Mouse (Mus musculus) kidney, postnatal 0 days (tissue): ENCODE data around the gene St8sia2. TPM values are rescaled to one million over a fixed set of nuclear protein-coding genes. Genes with fewer than 3 reads are reported as not detected.

Experiments
- ATAC-seq: fragments of 200-750 bp; cut with Nextera tagmentation; replicated peaks from 2 replicates; pipeline ENCODE4 v1.8.0; 2017; ENCODE audit warnings: low read depth, moderate number of reproducible peaks, moderate TSS enrichment, moderate library complexity; ENCODE audit not compliant: low FRiP score
- DNase-seq: peaks from one replicate; pipeline ENCODE4 v3.0.0-alpha.2; 2016; ENCODE audit warnings: low spot score
- H3K27ac ChIP-seq: fragments of 300-500 bp; sonication (generic); 2 replicates; pipeline ENCODE4 v1.5.1; 2014; ENCODE audit warnings: mild to moderate bottlenecking
- H3K27me3 ChIP-seq: fragments of 300-500 bp; sonication (generic); 2 replicates; pipeline ENCODE4 v1.6.1; 2014; ENCODE audit warnings: low read length, mixed read lengths; ENCODE audit not compliant: insufficient read depth
- H3K36me3 ChIP-seq: fragments of 300-500 bp; sonication (generic); 2 replicates; pipeline ENCODE4 v1.6.1; 2014; ENCODE audit warnings: low read length, mixed read lengths; ENCODE audit not compliant: insufficient read depth
- H3K4me1 ChIP-seq: fragments of 300-500 bp; sonication (generic); replicated peaks from 2 replicates; pipeline ENCODE4 v1.6.1; 2014; ENCODE audit warnings: antibody characterized with exemption, low read length, mixed read lengths; ENCODE audit not compliant: insufficient read depth
- H3K4me2 ChIP-seq: fragments of 300-500 bp; sonication (generic); 2 replicates; pipeline ENCODE4 v1.6.1; 2014; ENCODE audit warnings: mild to moderate bottlenecking, low read length, moderate library complexity, mixed read lengths
- H3K4me3 ChIP-seq: fragments of 300-500 bp; sonication (generic); replicated peaks from 2 replicates; pipeline ENCODE4 v1.5.1; 2014; ENCODE audit warnings: low read depth, low read length
- H3K9ac ChIP-seq: fragments of 300-500 bp; sonication (generic); 2 replicates; pipeline ENCODE4 v1.6.1; 2014; ENCODE audit warnings: low read depth, low read length
- H3K9me3 ChIP-seq: fragments of 300-500 bp; sonication (generic); replicated peaks from 2 replicates; pipeline ENCODE4 v1.6.1; 2016; ENCODE audit warnings: low read length, inconsistent platforms, mixed read lengths
- CTCF ChIP-seq: IDR thresholded peaks from 2 replicates; pipeline ENCODE4 v1.5.1; 2016; ENCODE audit warnings: antibody characterized with exemption, low read depth, mild to moderate bottlenecking, moderate library complexity
- WGBS: fragments of 180-500 bp; shearing (Covaris S2); extraction: QIAGEN DNeasy Blood & Tissue Kit; methylation state at CpG from one replicate; pipeline ENCODE4 v1.1.7; 2014; 5-methylcytosine and 5-hydroxymethylcytosine counted together
- polyA plus RNA-seq: library from polyadenylated mRNA; unstranded; fragments of >200 nt; fragmentation: Nextera tagmentation; extraction: Ambion mirVana; gene quantifications from 2 replicates; pipeline ENCODE4 v1.2.1, GENCODE M21; 2015

The St8sia2 gene
- polyA plus RNA-seq, 1 experiment from 2014 or later = 5.1 TPM

DNA sequence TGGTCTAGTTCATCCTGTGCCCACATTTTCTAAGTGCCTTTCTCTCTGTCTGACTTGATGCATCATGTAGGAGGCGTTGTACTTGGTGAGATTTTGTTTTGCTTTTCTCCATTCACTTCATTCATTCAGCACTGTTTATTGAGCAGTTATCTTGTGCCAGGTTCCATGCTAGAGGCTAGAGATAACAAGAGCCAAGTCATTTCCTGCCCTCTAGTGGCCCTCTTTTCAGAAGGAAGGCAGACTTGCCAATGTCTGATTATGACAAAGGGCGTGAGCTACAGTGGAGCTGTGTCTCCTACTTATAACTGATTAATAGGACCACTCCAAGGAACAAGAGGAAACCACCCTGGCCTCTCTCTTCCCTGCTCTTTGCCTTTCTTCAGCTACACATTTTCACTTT lies 3.1 kb upstream of the St8sia2 start:
- ATAC-seq (no peak), DNase-seq (no peak)
- H3K4me1 ChIP-seq = peaks cover 7% of the 10 kb centered on the region
- H3K27ac ChIP-seq = no peak overlapping the region
- H3K9ac ChIP-seq = no peak overlapping the region
- no peak overlapping the region for H3K4me3 ChIP-seq
- 88% methylated on average over 2 of the region's 2 CpGs for WGBS
- 0 out of 2 replicates have a peak, but pooled peaks cover 4% of the 10 kb centered on the region for H3K27me3 ChIP-seq
- H3K36me3 ChIP-seq = no peaks in the 10 kb centered on the region
- H3K9me3 ChIP-seq = no peaks in the 10 kb centered on the region
- no peak overlapping the region for H3K4me2 ChIP-seq
- peak; percentile 45; the same call in 1 of the 2 replicates for TF ChIP-seq CTCF

DNA sequence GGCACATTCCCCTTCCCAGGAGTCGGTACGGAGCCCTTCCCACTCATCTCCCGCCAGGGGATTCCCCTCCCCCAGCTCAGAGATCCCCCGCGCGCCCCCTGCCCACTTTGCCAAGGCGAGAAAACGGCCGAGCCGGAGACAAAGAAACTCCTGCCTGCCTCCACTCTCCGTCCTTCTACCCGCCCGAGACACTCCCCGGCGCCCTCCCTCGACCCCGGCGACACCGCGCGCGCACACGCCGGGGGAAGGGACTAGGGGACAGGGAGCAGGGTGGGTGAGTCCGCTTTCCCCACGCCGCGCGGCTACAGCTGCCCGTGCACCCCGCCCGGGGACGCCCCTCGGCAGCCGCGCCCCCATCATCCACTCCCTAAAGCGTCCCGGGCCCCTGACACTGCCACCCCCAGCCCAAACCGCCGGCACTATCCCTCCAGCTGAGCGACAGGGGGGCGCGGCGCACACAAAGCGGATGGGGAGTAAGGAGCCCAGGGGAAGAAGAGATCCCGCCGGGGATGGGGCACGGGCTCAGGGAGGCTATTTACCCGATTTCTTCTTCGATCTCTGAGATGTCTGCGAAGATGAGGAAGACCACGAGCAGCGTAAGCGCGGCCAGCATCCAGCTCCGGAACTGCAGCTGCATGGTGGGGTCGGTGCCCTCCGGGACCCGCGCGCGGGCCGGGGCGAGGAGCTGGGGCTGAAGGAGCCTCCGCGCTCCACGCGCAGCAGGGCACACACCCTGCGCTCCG lies 461 bp downstream of the St8sia2 start:
- Histone ChIP-seq H3K9me3 (no peaks in the 10 kb centered on the region), H3K27ac (no peak overlapping the region), H3K9ac (peak overlapping the region; percentile 66), H3K4me3 (peak overlapping the region; percentile 78), H3K36me3 (no peaks in the 10 kb centered on the region), H3K27me3 (0 out of 2 replicates have a peak, but pooled peaks cover 4% of the 10 kb centered on the region), H3K4me1 (peaks cover 7% of the 10 kb centered on the region), H3K4me2 (peak overlapping the region; percentile 100)
- TF ChIP-seq CTCF = no peak
- DNase-seq = peak; percentile 39
- peak; percentile 35 for ATAC-seq
- under 1% methylated on average over 67 of the region's 70 CpGs for WGBS

DNA sequence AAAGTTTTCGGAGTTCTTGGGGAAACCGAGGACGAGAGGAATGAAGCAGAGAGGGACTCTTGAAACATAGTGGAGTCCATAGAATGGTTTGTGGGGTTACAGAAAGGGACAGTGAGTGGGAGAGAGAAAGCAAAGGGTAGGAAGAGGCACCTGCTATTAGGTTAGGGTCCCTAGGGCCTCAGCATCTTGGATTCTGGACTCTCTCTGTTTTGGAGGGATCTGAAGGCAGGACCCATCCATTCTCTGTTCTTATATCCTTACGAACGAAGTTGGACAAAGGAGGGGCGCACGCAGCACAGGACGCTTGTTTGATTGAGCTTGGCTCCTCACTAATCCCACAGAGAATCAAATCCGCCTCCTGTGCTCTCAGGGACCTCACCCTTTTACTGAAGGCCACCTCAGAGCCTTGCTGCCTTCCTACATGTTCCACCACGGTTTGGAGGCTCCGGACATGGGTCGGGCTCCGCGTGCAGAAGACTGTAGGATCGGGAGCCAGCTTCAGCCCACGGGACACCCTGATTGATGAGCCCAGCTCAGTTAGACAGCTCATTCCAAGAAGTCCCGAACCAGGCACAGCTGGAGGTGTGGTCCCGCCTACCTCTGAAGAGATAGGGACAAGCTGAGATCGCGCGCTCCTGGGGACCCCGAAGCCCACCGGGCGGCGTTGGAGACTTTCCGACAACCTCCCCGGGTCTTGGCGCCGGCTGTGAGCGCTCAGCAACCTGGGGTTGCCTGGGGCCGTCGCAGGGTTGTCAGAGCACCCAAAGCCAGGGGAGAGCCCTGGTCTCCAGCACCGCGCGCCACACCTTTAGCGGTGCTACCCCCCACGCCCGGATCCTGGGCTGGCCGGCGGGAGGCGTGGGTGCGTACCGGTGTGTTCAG lies 1.3 kb downstream of the St8sia2 start:
- no peak for TF ChIP-seq CTCF
- no peaks in the 10 kb centered on the region for H3K9me3 ChIP-seq
- H3K36me3 ChIP-seq = no peaks in the 10 kb centered on the region
- peak overlapping the region; percentile 66 for H3K9ac ChIP-seq
- 5% methylated on average over 43 of the region's 43 CpGs for WGBS
- peak overlapping the region; percentile 100 for H3K4me2 ChIP-seq
- peaks cover 7% of the 10 kb centered on the region for H3K4me1 ChIP-seq
- no peak overlapping the region for H3K27ac ChIP-seq
- H3K27me3 ChIP-seq = 0 out of 2 replicates have a peak, but pooled peaks cover 4% of the 10 kb centered on the region
- peak; percentile 26 for DNase-seq
- peak overlapping the region; percentile 78 for H3K4me3 ChIP-seq
- peak; percentile 34; the same call in 1 of the 2 replicates for ATAC-seq

DNA sequence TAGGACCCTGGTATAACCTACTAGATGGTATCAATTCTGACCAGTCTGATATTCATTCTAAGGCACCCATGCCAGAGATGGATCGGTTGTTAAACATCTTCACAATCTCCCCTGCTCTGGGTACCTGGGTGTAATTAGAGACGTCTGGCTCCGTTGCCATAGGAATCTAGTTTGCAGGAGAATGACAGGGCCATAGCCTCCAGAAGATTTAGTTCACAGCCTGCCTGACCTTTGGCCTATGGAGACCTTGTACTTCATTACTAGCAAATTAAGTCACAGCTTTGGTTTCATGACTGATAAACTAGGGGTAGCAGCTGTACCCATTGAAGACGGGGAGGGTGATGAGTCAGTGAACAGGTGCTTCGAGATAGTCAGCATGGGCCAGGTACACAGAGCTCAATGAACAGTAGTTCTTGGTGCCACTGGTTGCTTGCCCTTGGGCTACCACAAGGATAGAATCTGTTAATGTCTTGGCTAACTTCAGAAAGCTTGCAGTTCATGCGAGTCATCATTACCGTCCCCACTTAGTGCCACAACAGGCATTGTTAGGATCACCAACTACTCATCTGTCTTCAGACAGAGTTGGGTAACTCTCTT lies 4.4 kb downstream of the St8sia2 start:
- ATAC-seq = no peak
- Histone ChIP-seq H3K27ac (no peak overlapping the region), H3K9ac (no peak overlapping the region), H3K4me3 (no peak overlapping the region), H3K27me3 (0 out of 2 replicates have a peak, but pooled peaks cover 4% of the 10 kb centered on the region), H3K4me2 (no peak overlapping the region), H3K36me3 (no peaks in the 10 kb centered on the region), H3K4me1 (peaks cover 7% of the 10 kb centered on the region), H3K9me3 (no peaks in the 10 kb centered on the region)
- no peak for DNase-seq
- TF ChIP-seq CTCF = no peak
- WGBS = 52% methylated on average over 7 of the region's 7 CpGs

DNA sequence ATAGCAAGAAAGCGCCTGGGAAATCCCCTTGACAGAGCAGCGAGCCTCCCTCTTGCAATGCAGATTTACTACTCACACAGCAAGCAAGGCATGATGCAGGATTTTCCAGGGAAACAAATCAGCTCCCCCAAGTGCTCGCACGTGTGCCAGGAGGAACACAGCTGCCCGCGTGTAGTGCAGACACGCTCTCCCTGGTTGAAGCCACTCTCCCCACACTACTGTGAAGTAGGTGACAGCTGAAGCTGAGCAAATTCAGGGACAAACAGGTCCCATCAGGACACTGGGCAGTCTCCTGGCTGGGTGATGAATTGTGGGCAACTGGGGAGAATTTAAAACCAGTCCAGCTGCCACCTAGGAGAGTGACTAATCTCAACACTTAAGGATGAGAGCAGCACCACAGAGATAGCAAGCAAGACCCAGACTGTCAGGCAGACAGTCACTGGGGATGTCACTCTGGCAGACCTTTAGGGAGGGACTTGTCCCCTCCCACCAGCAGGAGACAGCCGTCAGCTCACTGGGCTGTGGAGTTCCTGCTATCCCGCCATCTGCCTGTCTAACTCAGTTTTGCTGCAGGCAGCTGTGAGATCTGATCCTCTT lies 6.6 kb downstream of the St8sia2 start:
- WGBS = 15% methylated on average over 9 of the region's 9 CpGs
- no peak overlapping the region for H3K4me3 ChIP-seq
- H3K27me3 ChIP-seq = 0 out of 2 replicates have a peak, but pooled peaks cover under 1% of the 10 kb centered on the region
- no peak for ATAC-seq
- H3K4me2 ChIP-seq = no peak overlapping the region
- peak; percentile 65 for DNase-seq
- no peak overlapping the region for H3K27ac ChIP-seq
- H3K36me3 ChIP-seq = no peaks in the 10 kb centered on the region
- TF ChIP-seq CTCF = peak; percentile 25; the same call in 1 of the 2 replicates
- no peaks in the 10 kb centered on the region for H3K9me3 ChIP-seq
- no peak overlapping the region for H3K9ac ChIP-seq
- no peaks in the 10 kb centered on the region for H3K4me1 ChIP-seq

DNA sequence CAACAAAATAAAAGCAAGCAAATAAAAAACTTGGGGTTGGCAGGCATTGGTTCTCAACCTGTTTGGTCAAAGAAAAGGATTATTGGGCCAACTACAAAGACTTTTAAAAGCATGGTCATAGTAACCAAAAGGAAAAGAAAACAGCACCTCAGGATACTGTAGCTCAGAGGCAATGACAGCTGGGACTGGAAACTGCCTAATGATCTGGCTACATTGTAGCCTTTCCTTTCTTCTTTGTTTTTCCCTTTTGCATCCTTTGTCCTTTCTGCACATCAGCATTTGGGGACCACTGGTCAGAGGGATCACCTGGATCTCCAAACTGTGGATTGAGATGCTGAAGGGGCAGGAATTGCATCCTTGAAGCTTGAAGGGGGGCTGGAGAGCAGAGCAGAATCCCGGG lies 7.1 kb downstream of the St8sia2 start:
- H3K4me1 ChIP-seq = no peaks in the 10 kb centered on the region
- ATAC-seq (no peak), DNase-seq (no peak)
- no peaks in the 10 kb centered on the region for H3K27me3 ChIP-seq
- no peak overlapping the region for H3K9ac ChIP-seq
- TF ChIP-seq CTCF = no peak
- no peaks in the 10 kb centered on the region for H3K36me3 ChIP-seq
- H3K4me3 ChIP-seq = no peak overlapping the region
- WGBS = 12% methylated on average over 1 of the region's 1 CpGs
- H3K4me2 ChIP-seq = no peak overlapping the region
- H3K9me3 ChIP-seq = no peaks in the 10 kb centered on the region
- no peak overlapping the region for H3K27ac ChIP-seq
